Mouse (Mus musculus): ENCODE results near the gene Mup5. TPM values are rescaled to one million over a fixed set of nuclear protein-coding genes. Genes with fewer than 3 reads are reported as not detected.

Gene Mup5
- total and polyA plus RNA-seq, 3 experiments = not detected

DNA sequence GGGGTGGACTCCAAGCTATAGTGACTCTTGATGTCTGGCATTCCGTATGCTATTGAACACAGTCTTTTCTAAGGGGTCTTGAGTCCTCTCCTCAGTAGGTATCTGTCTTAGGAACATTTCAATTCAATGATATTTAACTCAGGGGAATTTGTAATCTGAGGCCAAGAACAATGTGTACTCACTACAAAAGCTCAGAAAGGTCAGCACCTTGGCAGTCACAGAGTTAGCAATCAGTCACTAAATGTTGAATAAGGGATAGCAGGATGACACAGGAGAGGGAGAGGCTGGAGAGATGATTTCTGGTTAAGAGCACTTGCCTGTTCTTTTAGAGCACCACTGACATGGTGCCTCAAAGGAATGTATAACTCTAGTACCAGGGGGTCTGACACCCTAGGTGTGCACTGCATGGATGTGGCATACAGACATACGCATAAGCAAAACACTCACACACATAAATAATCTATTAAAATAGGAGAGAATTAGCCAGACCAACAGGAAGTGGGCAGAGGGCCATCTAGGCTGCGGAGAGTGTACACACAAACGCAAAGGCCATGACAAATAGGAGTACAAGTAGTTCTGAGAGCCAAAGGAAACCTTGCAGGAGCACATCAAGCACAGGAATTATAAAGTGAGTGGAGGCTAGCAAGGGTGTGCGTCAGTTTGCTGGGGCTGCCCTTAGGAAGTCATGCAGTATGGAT, 9.9 kb upstream of the Mup5 start:
- H3K27ac ChIP-seq (ENCODE audit: control insufficient read depth, low read depth, low read length) = no peak overlapping the region
- TF ChIP-seq POLR2A (IDR thresholded peaks at IDR 0.05; ENCODE audit: control insufficient read depth in 1 of 2, insufficient read depth in 1 of 2, low read depth in 1 of 2, low read length in 2 of 2, poor library complexity in 1 of 2) = no peak
- no peak for TF ChIP-seq NRF1 (IDR thresholded peaks at IDR 0.05; ENCODE audit: insufficient read depth, low read depth, low read length, poor library complexity, severe bottlenecking)
- no peak for TF ChIP-seq MEF2A (IDR thresholded peaks at IDR 0.05; ENCODE audit: extremely low read depth, insufficient replicate concordance, low read depth, low read length, poor library complexity, severe bottlenecking)
- no peak for TF ChIP-seq CHD2 (IDR thresholded peaks at IDR 0.05; ENCODE audit: low read length)
- no peak for TF ChIP-seq TCF12 (IDR thresholded peaks at IDR 0.05; ENCODE audit: low read depth, low read length)
- TF ChIP-seq MXI1 (IDR thresholded peaks at IDR 0.05; ENCODE audit: low read depth, low read length) = no peak
- no peak for TF ChIP-seq POLR2AphosphoS2 (IDR thresholded peaks at IDR 0.05; ENCODE audit: low read length)
- TF ChIP-seq EP300 (IDR thresholded peaks at IDR 0.05; ENCODE audit: low read depth in 1 of 2, low read length in 2 of 2) = no peak
- no peak for TF ChIP-seq MYC (IDR thresholded peaks at IDR 0.05; ENCODE audit: low read depth, low read length)
- no peak for TF ChIP-seq POLR2AphosphoS5 (IDR thresholded peaks at IDR 0.05; ENCODE audit: borderline replicate concordance, low read depth, low read length)
- no peak for TF ChIP-seq JUND (IDR thresholded peaks at IDR 0.05; ENCODE audit: low read depth, low read length)
- TF ChIP-seq ZKSCAN1 (IDR thresholded peaks at IDR 0.05; ENCODE audit: low read depth, low read length) = no peak
- TF ChIP-seq CTCF (IDR thresholded peaks at IDR 0.05 in 2 of 3, conservative IDR thresholded peaks at IDR 0.05 in 1 of 3; ENCODE audit: control insufficient read depth in 1 of 3, insufficient read depth in 1 of 3, low read depth in 2 of 3, low read length in 3 of 3, poor library complexity in 1 of 3, severe bottlenecking in 1 of 3) = no peak
- TF ChIP-seq MAX (IDR thresholded peaks at IDR 0.05; ENCODE audit: low read length) = no peak
- no peak for TF ChIP-seq NELFE (IDR thresholded peaks at IDR 0.05; ENCODE audit: low read depth, low read length)
- H3K4me3 ChIP-seq (ENCODE audit: control insufficient read depth in 1 of 2, insufficient read depth in 1 of 2, low read depth in 2 of 2, low read length in 2 of 2) = no peak overlapping the region
- H3K36me3 ChIP-seq (ENCODE audit: control insufficient read depth in 1 of 2, insufficient read depth in 2 of 2, low read length in 2 of 2) = no peaks in the 10 kb centered on the region
- no peaks in the 10 kb centered on the region for H3K9me3 ChIP-seq (replicated peaks; ENCODE audit: insufficient read depth, low read length)
- H3K79me2 ChIP-seq (ENCODE audit: control insufficient read depth, insufficient read depth, low read length, poor library complexity) = no peaks in the 10 kb centered on the region
- H3K4me1 ChIP-seq (ENCODE audit: control insufficient read depth in 1 of 2, insufficient read depth in 2 of 2, low read length in 2 of 2) = no peaks in the 10 kb centered on the region
- DNase-seq (ENCODE audit: low read depth, low spot score) = no peak
- H3K9ac ChIP-seq (ENCODE audit: control insufficient read depth, low read depth, low read length, poor library complexity, severe bottlenecking) = no peak overlapping the region
- H3K27me3 ChIP-seq (ENCODE audit: control insufficient read depth in 1 of 2, insufficient read depth in 2 of 2, low read length in 2 of 2) = no peaks in the 10 kb centered on the region

DNA sequence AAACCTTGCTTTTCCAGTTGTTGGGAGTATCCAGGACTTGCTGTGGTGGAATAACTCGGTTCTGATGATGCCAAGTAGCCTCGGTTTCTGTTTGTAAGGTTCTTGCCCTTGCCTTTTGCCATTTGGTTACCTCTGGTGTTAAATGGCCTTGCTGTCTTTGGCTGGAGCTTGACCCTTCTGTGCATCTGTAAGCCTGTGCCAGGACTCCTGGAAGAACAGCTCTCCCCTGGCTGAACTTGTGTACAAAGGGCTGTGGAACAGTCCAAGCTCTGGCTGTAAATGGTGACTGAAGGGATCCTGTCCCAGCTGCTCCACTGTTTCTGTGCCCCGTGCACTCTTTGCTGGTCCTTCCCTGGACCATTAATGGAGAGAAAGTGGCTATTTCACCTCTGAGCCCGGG, 5.8 kb downstream of the Mup5 start:
- H3K4me3 ChIP-seq (ENCODE audit: control insufficient read depth in 1 of 2, insufficient read depth in 1 of 2, low read depth in 2 of 2, low read length in 2 of 2) = no peak overlapping the region
- H3K79me2 ChIP-seq (ENCODE audit: control insufficient read depth, insufficient read depth, low read length, poor library complexity) = no peaks in the 10 kb centered on the region
- no peaks in the 10 kb centered on the region for H3K4me1 ChIP-seq (ENCODE audit: control insufficient read depth in 1 of 2, insufficient read depth in 2 of 2, low read length in 2 of 2)
- no peak for DNase-seq (ENCODE audit: low read depth, low spot score)
- no peaks in the 10 kb centered on the region for H3K27me3 ChIP-seq (ENCODE audit: control insufficient read depth in 1 of 2, insufficient read depth in 2 of 2, low read length in 2 of 2)
- 0 out of 2 replicates have a peak, but pooled peaks cover 2% of the 10 kb centered on the region for H3K9me3 ChIP-seq (replicated peaks; ENCODE audit: insufficient read depth, low read length)
- TF ChIP-seq ZC3H11A (IDR thresholded peaks at IDR 0.05; ENCODE audit: low read depth, low read length) (no peak), MAZ (IDR thresholded peaks at IDR 0.05; ENCODE audit: low read depth, low read length) (no peak), CTCF (IDR thresholded peaks at IDR 0.05 in 2 of 3, conservative IDR thresholded peaks at IDR 0.05 in 1 of 3; ENCODE audit: control insufficient read depth in 1 of 3, insufficient read depth in 1 of 3, low read depth in 2 of 3, low read length in 3 of 3, poor library complexity in 1 of 3, severe bottlenecking in 1 of 3) (no peak), BHLHE40 (IDR thresholded peaks at IDR 0.05; ENCODE audit: borderline replicate concordance, low read depth, low read length) (no peak), RAD21 (IDR thresholded peaks at IDR 0.05; ENCODE audit: low read depth, low read length) (no peak), SIN3A (IDR thresholded peaks at IDR 0.05; ENCODE audit: low read length) (no peak), TAL1 (IDR thresholded peaks at IDR 0.05; ENCODE audit: low read length) (no peak), EP300 (IDR thresholded peaks at IDR 0.05; ENCODE audit: low read depth in 1 of 2, low read length in 2 of 2) (no peak), ZKSCAN1 (IDR thresholded peaks at IDR 0.05; ENCODE audit: low read depth, low read length) (no peak), SMC3 (IDR thresholded peaks at IDR 0.05; ENCODE audit: low read depth, low read length) (no peak), MAFK (IDR thresholded peaks at IDR 0.05; ENCODE audit: borderline replicate concordance, low read depth, low read length) (no peak), GABPA (IDR thresholded peaks at IDR 0.05; ENCODE audit: low read depth, low read length) (no peak), RCOR1 (IDR thresholded peaks at IDR 0.05; ENCODE audit: low read depth, low read length) (no peak)
- H3K27ac ChIP-seq (ENCODE audit: control insufficient read depth, low read depth, low read length) = no peak overlapping the region
- no peaks in the 10 kb centered on the region for H3K36me3 ChIP-seq (ENCODE audit: control insufficient read depth in 1 of 2, insufficient read depth in 2 of 2, low read length in 2 of 2)
- no peak overlapping the region for H3K9ac ChIP-seq (ENCODE audit: control insufficient read depth, low read depth, low read length, poor library complexity, severe bottlenecking)

Measured in MEL (cell line).